Mouse (Mus musculus): ENCODE data around the gene Tsc22d3.
"Not testable (repeated sequence)": the region's sequence is repeated elsewhere in the genome, so short reads cannot be mapped to it uniquely, and the experiment has no call there.

Gene Tsc22d3

DNA sequence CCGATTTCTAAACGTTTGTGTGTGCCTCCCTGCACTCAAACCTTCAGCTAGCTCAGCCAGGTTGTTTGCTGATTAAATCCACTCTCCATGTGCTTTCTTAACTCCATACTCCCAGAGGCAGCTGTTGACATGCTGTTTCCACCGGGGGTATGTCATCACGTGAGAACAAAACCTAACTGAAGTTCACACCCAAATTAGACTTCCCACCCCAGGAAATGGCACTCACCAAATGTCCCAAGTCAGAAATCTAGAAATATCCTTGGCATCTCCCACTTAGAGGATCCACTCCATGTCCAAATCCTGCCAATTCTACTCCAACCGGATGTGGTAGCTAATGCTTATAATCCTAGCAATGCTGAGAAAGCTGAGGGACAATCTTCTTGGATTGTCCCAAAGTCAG, 100.2 kb downstream of the Tsc22d3 start:
- DNase-seq (ENCODE audit: low spot score): no peak

DNA sequence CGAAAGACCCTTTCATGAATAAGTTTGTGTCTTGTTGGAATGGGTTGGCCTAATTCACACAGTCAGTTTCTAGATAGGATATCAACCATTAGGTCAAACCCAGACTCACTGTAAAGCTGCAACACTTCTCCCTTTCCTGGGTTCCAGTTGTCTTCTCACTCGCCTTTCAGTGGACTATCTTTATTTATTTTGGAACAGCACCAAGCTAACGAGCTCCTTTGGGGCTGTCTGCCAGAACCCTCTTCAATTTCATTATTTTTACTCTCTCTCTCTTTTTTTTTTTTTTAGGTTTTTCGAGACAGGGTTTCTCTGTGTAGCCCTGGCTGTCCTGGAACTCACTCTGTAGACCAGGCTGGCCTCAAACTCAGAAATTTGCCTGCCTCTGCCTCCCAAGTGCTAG, 102.0 kb downstream of the Tsc22d3 start:
- not testable (repeated sequence) for DNase-seq (ENCODE audit: low spot score)

DNA sequence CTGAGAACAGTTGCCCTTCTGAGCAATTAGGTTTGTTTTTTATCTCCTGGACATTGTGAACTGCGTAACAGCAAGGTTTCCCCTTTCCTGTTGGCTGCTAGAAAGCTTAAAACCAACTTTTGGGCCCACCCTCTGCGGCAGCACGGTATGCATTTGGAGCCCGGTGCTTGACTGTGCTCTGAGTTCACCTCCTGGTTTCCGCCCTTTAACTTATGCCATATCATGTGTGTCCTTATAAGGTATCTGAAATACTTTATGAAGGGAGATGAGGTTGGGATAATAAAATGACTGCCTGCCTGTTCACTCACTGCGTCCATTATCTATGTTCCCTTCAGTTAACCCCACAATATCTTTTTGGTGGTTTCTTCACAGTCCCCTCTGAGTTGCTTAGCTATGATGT, 106.3 kb downstream of the Tsc22d3 start:
- no peak for DNase-seq (ENCODE audit: low spot score)

DNA sequence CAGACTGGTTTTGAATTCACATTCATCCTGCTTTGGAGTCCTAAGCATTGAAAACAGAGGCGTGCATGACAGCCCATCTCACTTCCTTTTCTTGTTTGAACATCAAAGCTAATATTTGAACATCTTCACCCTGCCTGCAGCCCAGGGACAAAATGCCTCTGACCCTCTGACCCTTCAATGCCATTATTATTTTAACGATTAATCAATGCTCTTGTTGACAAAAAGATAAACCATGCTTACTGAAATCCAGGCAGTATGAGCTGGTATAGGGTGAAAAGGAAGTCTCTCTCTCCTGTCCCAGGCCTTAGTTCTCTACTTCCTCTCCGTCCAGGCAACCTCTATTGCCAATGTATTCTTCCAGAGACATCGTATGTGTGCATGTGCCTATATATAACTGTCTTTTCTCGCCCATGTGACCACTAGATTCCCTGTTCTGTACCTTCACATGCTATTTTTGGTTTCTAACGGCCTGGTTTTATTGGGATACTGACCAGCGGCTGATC, 106.9 kb downstream of the Tsc22d3 start:
- DNase-seq (ENCODE audit: low spot score): no peak

DNA sequence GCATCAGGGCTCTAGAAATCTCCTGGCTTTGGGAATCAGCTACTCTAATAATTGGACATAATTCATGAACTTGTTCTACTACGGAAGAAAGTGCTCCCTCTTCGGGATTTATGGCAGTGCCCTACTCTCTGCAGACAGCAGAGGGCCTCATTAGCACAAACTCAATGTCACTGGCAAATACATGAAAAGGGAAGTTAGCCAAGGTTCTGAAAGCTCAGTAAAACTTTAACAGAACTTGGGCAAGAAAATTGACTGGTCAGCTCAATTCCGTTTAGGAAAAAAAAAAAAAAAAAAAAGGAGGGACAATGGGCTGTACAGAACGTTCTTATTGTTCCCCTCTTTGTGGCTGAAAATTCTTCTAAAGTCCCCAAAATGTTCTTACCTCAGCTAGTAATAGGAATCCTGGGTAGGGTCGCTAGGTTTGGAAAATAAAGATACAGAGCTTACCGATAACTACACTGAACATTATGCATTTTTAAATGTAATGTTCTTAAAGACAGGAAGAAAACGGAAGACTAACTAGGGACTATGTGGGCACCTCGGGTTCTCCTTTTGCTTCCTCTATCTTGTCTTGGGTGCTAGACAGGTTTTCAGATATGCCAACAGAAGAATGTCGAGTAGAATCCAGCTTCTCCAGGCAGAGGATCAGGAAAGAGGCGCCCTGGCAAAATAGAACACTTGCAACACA, 108.4 kb downstream of the Tsc22d3 start:
- no peak for DNase-seq (ENCODE audit: low spot score)

DNA sequence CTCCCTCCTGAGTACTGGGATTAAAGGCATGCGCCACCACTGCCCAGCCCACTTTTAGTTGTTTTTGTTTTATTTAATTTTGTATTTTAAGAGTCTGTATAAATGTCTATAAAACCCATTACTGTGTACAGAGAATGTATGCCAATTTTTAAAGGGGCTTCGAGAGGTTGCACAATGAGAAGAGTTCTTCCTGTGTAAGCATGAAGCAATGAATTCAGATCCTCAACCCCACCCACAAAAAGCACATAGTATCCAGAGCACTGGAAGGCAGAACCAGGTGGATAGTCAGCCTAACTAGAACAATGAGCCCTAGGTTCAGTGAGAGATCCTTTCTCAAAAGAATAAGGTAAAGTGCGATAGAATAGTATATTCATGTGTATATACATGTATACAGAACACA, 110.3 kb downstream of the Tsc22d3 start:
- no peak for DNase-seq (ENCODE audit: low spot score)
